Mouse (Mus musculus) heart, embryonic 11.5 days (tissue): Measurements from ENCODE around the gene Smarcd2. TPM values are rescaled to one million over a fixed set of nuclear protein-coding genes. Genes with fewer than 3 reads are reported as not detected.

Experiments used
- ATAC-seq: fragments of 200-750 bp; cut with Nextera tagmentation; replicated peaks from 2 replicates; pipeline ENCODE4 v1.8.0; 2017; ENCODE audit warnings: moderate library complexity; ENCODE audit not compliant: insufficient number of reproducible peaks, low FRiP score, low TSS enrichment
- H3K27ac ChIP-seq: fragments of 300-500 bp; sonication (generic); 2 replicates; pipeline ENCODE4 v1.5.1; 2014; ENCODE audit warnings: mild to moderate bottlenecking, low read depth, low read length
- H3K27me3 ChIP-seq: fragments of 300-500 bp; sonication (generic); 2 replicates; pipeline ENCODE4 v1.6.1; 2014; ENCODE audit warnings: mild to moderate bottlenecking, low read length, mixed read lengths; ENCODE audit not compliant: control insufficient read depth, insufficient read depth
- H3K36me3 ChIP-seq: fragments of 300-500 bp; sonication (generic); 2 replicates; pipeline ENCODE4 v1.6.1; 2014; ENCODE audit warnings: mild to moderate bottlenecking, low read length, moderate library complexity, mixed read lengths; ENCODE audit not compliant: control insufficient read depth, insufficient read depth
- H3K4me1 ChIP-seq: fragments of 300-500 bp; sonication (generic); 2 replicates; pipeline ENCODE4 v1.6.1; 2014; ENCODE audit warnings: low read length; ENCODE audit not compliant: control insufficient read depth, insufficient read depth
- H3K4me2 ChIP-seq: fragments of 300-500 bp; sonication (generic); 2 replicates; pipeline ENCODE4 v1.6.1; 2014; ENCODE audit warnings: mild to moderate bottlenecking, moderate library complexity
- H3K4me3 ChIP-seq: fragments of 300-500 bp; sonication (generic); 2 replicates; pipeline ENCODE4 v1.5.1; 2014; ENCODE audit warnings: low read depth, low read length
- H3K9ac ChIP-seq: fragments of 300-500 bp; sonication (generic); 2 replicates; pipeline ENCODE4 v1.6.1; 2014; ENCODE audit warnings: mild to moderate bottlenecking, low read depth, low read length, moderate library complexity
- H3K9me3 ChIP-seq: fragments of 300-500 bp; sonication (generic); replicated peaks from 2 replicates; pipeline ENCODE4 v1.6.1; 2016; ENCODE audit warnings: low read length; ENCODE audit not compliant: control insufficient read depth
- WGBS: fragments of 180-500 bp; shearing (Covaris S2); extraction: QIAGEN DNeasy Blood & Tissue Kit; methylation state at CpG from one replicate; pipeline ENCODE4 v1.1.7; 2014; ENCODE audit not compliant: insufficient replicate concordance; 5-methylcytosine and 5-hydroxymethylcytosine counted together
- polyA plus RNA-seq: library from polyadenylated mRNA; unstranded; fragments of >200 nt; fragmentation: Nextera tagmentation; extraction: Ambion mirVana; gene quantifications from 2 replicates; pipeline ENCODE4 v1.2.1, GENCODE M21; 2014

The Smarcd2 gene
- polyA plus RNA-seq, 1 experiment from 2014 or later, result 25.9 TPM

DNA sequence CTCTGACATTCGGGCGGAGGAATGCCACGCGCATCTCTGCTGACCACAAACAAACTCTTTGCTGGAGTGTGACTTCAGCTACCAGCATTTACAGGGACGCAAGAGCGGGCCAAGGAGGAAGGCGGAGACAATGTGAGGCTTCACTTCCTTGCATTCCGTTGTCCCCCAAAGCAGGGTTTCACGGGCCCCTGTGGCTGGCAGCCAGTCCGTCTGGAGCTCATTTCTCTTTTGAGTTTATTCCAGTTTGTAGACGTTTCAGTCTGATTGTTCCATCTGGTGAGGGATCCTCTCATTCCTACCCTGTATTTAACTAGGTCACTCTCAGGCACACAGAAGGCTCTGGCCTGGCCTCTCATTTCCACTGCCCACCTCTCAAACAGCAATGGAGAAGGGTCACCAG, 14.2 kb upstream of the Smarcd2 start:
- H3K4me1 ChIP-seq, result peaks cover 3% of the 10 kb centered on the region; the same call in 1 of the 2 replicates
- WGBS, result 73% methylated on average over 11 of the region's 11 CpGs
- H3K9me3 ChIP-seq, result no peaks in the 10 kb centered on the region
- no peak overlapping the region for H3K27ac ChIP-seq
- no peaks in the 10 kb centered on the region for H3K36me3 ChIP-seq
- ATAC-seq, result no peak
- H3K27me3 ChIP-seq, result no peaks in the 10 kb centered on the region
- H3K4me2 ChIP-seq, result no peak overlapping the region
- no peak overlapping the region for H3K4me3 ChIP-seq
- no peak overlapping the region for H3K9ac ChIP-seq

DNA sequence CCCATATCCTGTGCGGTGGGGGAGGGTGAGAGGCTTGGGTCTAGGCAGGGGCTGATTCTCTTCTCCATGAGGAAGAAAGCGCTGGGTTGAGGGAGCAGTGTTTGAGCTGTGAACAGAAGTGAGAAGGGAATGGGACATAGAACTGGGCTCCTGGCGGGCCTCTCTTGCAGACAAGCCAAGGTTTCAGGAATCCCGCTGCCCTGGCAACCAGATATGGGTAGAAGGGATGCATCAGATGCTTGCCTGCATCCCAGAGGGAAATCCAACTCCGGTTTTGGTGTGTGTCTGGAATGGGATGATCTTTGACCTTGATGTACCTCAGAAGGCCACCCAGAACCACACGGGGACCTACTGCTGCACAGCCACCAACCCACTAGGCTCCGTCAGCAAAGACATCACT, 13.4 kb upstream of the Smarcd2 start:
- peaks cover 3% of the 10 kb centered on the region; the same call in 1 of the 2 replicates for H3K4me1 ChIP-seq
- no peaks in the 10 kb centered on the region for H3K36me3 ChIP-seq
- H3K4me2 ChIP-seq, result no peak overlapping the region
- WGBS, result 75% methylated on average over 7 of the region's 7 CpGs
- no peak overlapping the region for H3K9ac ChIP-seq
- H3K4me3 ChIP-seq, result no peak overlapping the region
- no peaks in the 10 kb centered on the region for H3K27me3 ChIP-seq
- no peak overlapping the region for H3K27ac ChIP-seq
- no peaks in the 10 kb centered on the region for H3K9me3 ChIP-seq
- no peak for ATAC-seq

DNA sequence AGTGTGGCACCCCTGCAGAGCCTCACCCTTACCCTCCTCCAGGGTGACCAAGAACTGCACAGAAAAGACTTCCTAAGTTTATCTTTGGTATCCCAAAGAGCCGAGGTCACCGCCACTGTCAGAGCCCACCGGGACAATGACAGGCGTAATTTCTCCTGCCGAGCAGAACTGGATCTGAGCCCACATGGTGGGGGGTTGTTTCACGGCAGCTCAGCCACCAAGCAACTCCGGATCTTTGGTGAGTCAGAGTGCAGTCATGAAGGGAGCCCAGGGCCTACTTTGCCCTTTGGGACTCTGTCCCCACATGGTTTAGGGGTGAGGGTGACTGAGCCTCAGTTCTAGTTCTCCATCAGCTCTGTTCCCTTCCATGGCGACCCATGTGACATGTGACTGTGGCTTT, 11.4 kb upstream of the Smarcd2 start:
- no peaks in the 10 kb centered on the region for H3K4me1 ChIP-seq
- WGBS, result 65% methylated on average over 8 of the region's 8 CpGs
- no peak for ATAC-seq

DNA sequence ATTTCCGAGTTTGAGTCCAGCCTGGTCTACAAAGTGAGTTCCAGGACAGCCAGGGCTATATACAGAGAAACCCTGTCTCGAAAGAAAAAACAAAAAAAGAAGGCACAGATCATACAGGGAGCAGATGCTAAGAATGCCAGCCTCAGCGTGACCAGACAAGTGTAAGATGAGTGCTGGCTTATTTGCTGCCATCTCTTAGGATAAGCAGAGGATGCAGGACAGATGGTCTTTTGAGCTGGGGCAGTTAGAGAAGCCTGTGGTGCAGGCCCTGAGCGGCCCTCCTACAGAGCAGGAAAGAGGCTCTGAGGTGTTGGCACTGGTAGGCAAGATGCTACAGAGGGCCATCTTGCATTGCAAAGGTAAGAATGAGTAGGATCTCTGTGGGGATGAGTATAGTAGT, 10.6 kb upstream of the Smarcd2 start:
- no peak overlapping the region for H3K4me2 ChIP-seq
- no peaks in the 10 kb centered on the region for H3K36me3 ChIP-seq
- H3K27me3 ChIP-seq, result no peaks in the 10 kb centered on the region
- no peaks in the 10 kb centered on the region for H3K9me3 ChIP-seq
- H3K4me1 ChIP-seq, result no peaks in the 10 kb centered on the region
- WGBS, result 74% methylated on average over 4 of the region's 4 CpGs
- no peak for ATAC-seq
- H3K27ac ChIP-seq, result no peak overlapping the region
- H3K4me3 ChIP-seq, result no peak overlapping the region
- no peak overlapping the region for H3K9ac ChIP-seq

More for the DNA sequence above, 11.4 kb upstream of the Smarcd2 start:
- no peaks in the 10 kb centered on the region for H3K36me3 ChIP-seq
- H3K27me3 ChIP-seq, result no peaks in the 10 kb centered on the region
- H3K9me3 ChIP-seq, result no peaks in the 10 kb centered on the region
- no peak overlapping the region for H3K9ac ChIP-seq
- no peak overlapping the region for H3K4me2 ChIP-seq
- H3K27ac ChIP-seq, result no peak overlapping the region
- H3K4me3 ChIP-seq, result no peak overlapping the region

DNA sequence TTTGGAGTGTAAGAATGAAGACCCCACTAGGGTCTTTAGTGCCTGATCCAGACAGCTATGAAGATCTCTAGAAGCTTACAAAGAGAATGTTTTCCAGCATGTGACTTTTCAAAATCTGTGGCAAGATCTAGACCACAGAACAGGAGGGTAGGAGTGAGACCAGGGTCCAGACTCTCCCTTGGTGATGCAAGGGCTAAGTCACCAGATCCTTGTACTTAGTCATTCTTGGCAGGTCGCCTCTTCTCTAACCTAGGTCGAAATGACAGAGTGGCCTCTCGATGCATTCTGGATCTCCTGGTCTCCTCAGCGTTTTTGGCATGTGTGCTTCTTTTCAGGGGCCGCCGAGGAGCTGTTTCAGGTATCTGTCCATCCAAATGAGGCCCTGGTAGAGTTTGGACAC, 9.7 kb upstream of the Smarcd2 start:
- Histone ChIP-seq H3K36me3 (no peaks in the 10 kb centered on the region), H3K9ac (no peak overlapping the region), H3K4me1 (no peaks in the 10 kb centered on the region), H3K27ac (no peak overlapping the region), H3K4me2 (no peak overlapping the region), H3K9me3 (no peaks in the 10 kb centered on the region), H3K27me3 (no peaks in the 10 kb centered on the region), H3K4me3 (no peak overlapping the region)
- ATAC-seq, result no peak
- 81% methylated on average over 6 of the region's 6 CpGs for WGBS

DNA sequence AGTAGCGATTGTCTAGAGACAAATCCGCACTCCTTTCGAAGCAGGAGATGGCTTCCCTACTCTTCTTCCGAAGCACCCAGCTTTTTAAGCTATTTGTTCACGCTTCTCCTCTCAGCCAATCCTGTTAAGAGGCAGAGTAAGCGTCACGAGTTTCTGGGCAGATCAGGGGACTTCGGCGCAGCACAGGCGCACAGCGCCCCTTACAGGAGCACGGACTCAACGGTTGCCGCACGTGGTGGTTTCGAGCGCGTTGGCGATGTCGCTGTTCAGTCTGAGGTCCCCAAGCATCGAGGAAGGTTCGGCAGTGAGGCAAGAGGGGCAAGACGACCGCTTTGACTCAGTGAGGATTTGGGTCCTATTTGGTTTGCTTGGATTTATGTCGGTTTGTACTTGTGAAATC, 3.7 kb upstream of the Smarcd2 start, which contains the start of gene Tcam1:
Tcam1 (plus strand) TSS at position 219 of the 400 bp plus-strand sequence.
- Histone ChIP-seq H3K27ac (no peak within 1 kb of the TSS), H3K4me2 (peak within 1 kb of the TSS; percentile 17), H3K4me1 (peaks cover 10% of the 10 kb centered on the region), H3K27me3 (no peaks in the 10 kb centered on the region), H3K4me3 (no peak within 1 kb of the TSS), H3K9me3 (no peaks in the 10 kb centered on the region), H3K36me3 (no peaks in the 10 kb centered on the region), H3K9ac (no peak within 1 kb of the TSS)
- 0 out of 2 replicates have a peak, but pooled peaks have one; percentile 31 for ATAC-seq
- WGBS, result 6% methylated on average over 25 of the region's 25 CpGs

DNA sequence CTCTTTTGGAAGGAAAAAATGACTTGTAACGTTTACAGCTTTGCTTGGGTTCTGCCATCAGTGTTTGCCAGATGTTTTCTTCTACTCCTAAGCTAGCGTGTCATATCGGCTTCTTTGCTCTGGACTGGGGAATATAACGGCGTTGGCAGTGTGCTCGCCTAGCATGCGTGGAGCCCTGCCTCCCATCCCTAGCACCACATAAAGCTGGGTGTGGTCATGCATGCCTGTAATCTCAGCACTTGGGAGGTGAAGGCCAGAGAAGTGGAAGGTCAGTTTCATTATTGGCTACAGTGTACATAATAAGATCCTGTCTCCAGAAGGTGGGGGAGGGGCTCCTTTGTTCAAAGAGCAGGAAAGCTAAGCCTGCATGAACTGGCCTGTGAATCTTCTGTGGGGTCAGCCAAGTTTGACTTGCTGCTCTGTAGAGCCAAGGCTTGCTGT, 2.2 kb upstream of the Smarcd2 start:
- Histone ChIP-seq H3K36me3 (no peaks in the 10 kb centered on the region; the same call in 1 of the 2 replicates), H3K9ac (no peak overlapping the region), H3K4me3 (no peak overlapping the region), H3K9me3 (no peaks in the 10 kb centered on the region), H3K27me3 (no peaks in the 10 kb centered on the region), H3K27ac (no peak overlapping the region), H3K4me1 (peaks cover 16% of the 10 kb centered on the region), H3K4me2 (no peak overlapping the region)
- 80% methylated on average over 7 of the region's 7 CpGs for WGBS
- no peak for ATAC-seq

DNA sequence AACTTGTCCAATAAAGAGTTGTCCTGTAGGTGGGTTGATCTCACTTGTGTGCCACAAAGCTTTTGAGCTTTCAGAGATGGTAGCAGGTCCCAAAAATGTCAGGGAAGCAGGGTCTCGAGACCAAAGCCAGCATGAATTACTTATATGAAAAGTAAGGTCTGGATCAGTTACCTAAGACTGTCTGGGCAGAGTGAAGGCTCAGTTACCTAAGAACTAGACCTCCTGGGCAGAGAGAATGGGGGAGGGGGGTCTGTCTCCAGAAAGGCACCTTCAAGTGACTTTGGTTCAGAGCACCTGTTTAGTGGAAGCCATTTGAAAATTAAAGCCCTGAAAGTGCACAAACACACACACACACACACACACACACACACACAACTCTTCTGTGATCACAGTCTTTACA, 1.6 kb upstream of the Smarcd2 start:
- no peaks in the 10 kb centered on the region; the same call in 1 of the 2 replicates for H3K36me3 ChIP-seq
- no peaks in the 10 kb centered on the region for H3K9me3 ChIP-seq
- no peak for ATAC-seq
- H3K9ac ChIP-seq, result no peak overlapping the region
- no peak overlapping the region for H3K4me2 ChIP-seq
- peaks cover 16% of the 10 kb centered on the region for H3K4me1 ChIP-seq
- H3K27ac ChIP-seq, result no peak overlapping the region
- no peaks in the 10 kb centered on the region for H3K27me3 ChIP-seq
- H3K4me3 ChIP-seq, result no peak overlapping the region
- WGBS, result 79% methylated on average over 1 of the region's 1 CpGs

DNA sequence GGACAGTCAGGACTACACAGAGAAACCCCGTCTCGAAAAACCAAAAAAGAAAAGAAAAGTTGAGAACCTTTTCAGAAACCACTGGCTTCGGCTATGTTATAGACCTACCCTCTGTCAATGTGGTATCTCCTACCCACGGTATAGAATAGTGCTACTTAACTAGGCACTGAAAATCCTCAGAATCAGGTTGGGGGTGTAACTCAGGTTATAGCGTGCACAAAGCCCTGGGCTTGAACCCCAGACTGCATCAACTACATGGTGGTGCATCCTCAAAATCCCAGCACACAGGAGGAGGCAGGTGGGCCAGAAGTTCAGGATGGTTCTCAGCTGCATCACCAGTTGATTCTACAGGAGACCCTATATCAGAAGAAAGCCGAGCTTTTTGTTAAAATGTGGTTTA, 1.0 kb upstream of the Smarcd2 start:
- H3K4me2 ChIP-seq, result peak overlapping the region; percentile 77
- H3K27ac ChIP-seq, result no peak overlapping the region
- no peak overlapping the region for H3K9ac ChIP-seq
- H3K36me3 ChIP-seq, result no peaks in the 10 kb centered on the region; the same call in 1 of the 2 replicates
- H3K27me3 ChIP-seq, result no peaks in the 10 kb centered on the region
- no peak overlapping the region; the same call in 1 of the 2 replicates for H3K4me3 ChIP-seq
- no peak for ATAC-seq
- 90% methylated on average over 6 of the region's 6 CpGs for WGBS
- H3K9me3 ChIP-seq, result no peaks in the 10 kb centered on the region
- H3K4me1 ChIP-seq, result peaks cover 22% of the 10 kb centered on the region
